Mouse (Mus musculus) neural tube, embryonic 12.5 days (tissue): ENCODE results near the gene Plscr3. TPM values are rescaled to one million over a fixed set of nuclear protein-coding genes. Genes with fewer than 3 reads are reported as not detected.

Experiments used
- ATAC-seq: fragments of 200-750 bp; cut with Nextera tagmentation; 2 replicates; pipeline ENCODE4 v1.8.0; 2017; ENCODE audit warnings: low read depth, mild to moderate bottlenecking, moderate TSS enrichment, moderate library complexity; ENCODE audit not compliant: low FRiP score
- H3K27ac ChIP-seq: fragments of 300-500 bp; sonication (generic); 2 replicates; pipeline ENCODE4 v1.5.1; 2016
- H3K27me3 ChIP-seq: fragments of 300-500 bp; sonication (generic); replicated peaks from 2 replicates; pipeline ENCODE4 v1.6.1; 2016; ENCODE audit warnings: mild to moderate bottlenecking
- H3K36me3 ChIP-seq: fragments of 300-500 bp; sonication (generic); 2 replicates; pipeline ENCODE4 v1.6.1; 2016; ENCODE audit warnings: mild to moderate bottlenecking
- H3K4me1 ChIP-seq: fragments of 300-500 bp; sonication (generic); 2 replicates; pipeline ENCODE4 v1.6.1; 2016
- H3K4me2 ChIP-seq: fragments of 300-500 bp; sonication (generic); replicated peaks from 2 replicates; pipeline ENCODE4 v1.6.1; 2016; ENCODE audit warnings: mild to moderate bottlenecking
- H3K4me3 ChIP-seq: fragments of 300-500 bp; sonication (generic); 2 replicates; pipeline ENCODE4 v1.5.1; 2016
- H3K9ac ChIP-seq: fragments of 300-500 bp; sonication (generic); 2 replicates; pipeline ENCODE4 v1.6.1; 2016; ENCODE audit warnings: mild to moderate bottlenecking
- H3K9me3 ChIP-seq: fragments of 300-500 bp; sonication (generic); 2 replicates; pipeline ENCODE4 v1.6.1; 2016; ENCODE audit warnings: mild to moderate bottlenecking
- WGBS: fragments of 180-500 bp; shearing (Covaris S2); methylation state at CpG from one replicate; pipeline ENCODE4 v1.1.7; 2016; 5-methylcytosine and 5-hydroxymethylcytosine counted together
- polyA plus RNA-seq: library from polyadenylated mRNA; unstranded; fragments of >200 nt; fragmentation: Nextera tagmentation; extraction: Ambion mirVana; gene quantifications from 2 replicates; pipeline ENCODE4 v1.2.1, GENCODE M21; 2016

Gene Plscr3
- polyA plus RNA-seq, 1 experiment from 2014 or later = 69.9 TPM

GRCm38 (mm10) chr11:69804972-69805909 lies 40.9 kb upstream of the Plscr3 start, which contains the start of gene Tmem102:
Gene Tmem102 (minus strand): TSS chr11:69805624.
- WGBS = 4% methylated on average over 29 of the region's 29 CpGs
- H3K4me1 ChIP-seq = peaks cover 49% of the 10 kb centered on the region
- no peaks in the 10 kb centered on the region for H3K36me3 ChIP-seq
- H3K9ac ChIP-seq = no peak within 1 kb of the TSS
- peak within 1 kb of the TSS; percentile 92 for H3K4me2 ChIP-seq
- peaks cover 5% of the 10 kb centered on the region; the same call in 1 of the 2 replicates for H3K9me3 ChIP-seq
- H3K27ac ChIP-seq = no peak within 1 kb of the TSS
- ATAC-seq = no peak
- 0 out of 2 replicates have a peak within 1 kb of the TSS, but pooled peaks have one; percentile 11 for H3K4me3 ChIP-seq
- peaks cover 71% of the 10 kb centered on the region for H3K27me3 ChIP-seq

GRCm38 (mm10) chr11:69806378-69806777 lies 39.8 kb upstream of the Plscr3 start:
- Histone ChIP-seq H3K9me3 (peaks cover 5% of the 10 kb centered on the region; the same call in 1 of the 2 replicates), H3K4me3 (no peak overlapping the region), H3K27me3 (peaks cover 64% of the 10 kb centered on the region), H3K36me3 (no peaks in the 10 kb centered on the region), H3K9ac (no peak overlapping the region), H3K4me1 (peaks cover 38% of the 10 kb centered on the region), H3K4me2 (no peak overlapping the region), H3K27ac (no peak overlapping the region)
- no peak for ATAC-seq
- 81% methylated on average over 4 of the region's 4 CpGs for WGBS

GRCm38 (mm10) chr11:69807641-69808040 lies 38.5 kb upstream of the Plscr3 start:
- H3K9me3 ChIP-seq = peaks cover 5% of the 10 kb centered on the region; the same call in 1 of the 2 replicates
- no peaks in the 10 kb centered on the region for H3K36me3 ChIP-seq
- H3K4me2 ChIP-seq = no peak overlapping the region
- H3K9ac ChIP-seq = no peak overlapping the region
- no peak for ATAC-seq
- peaks cover 51% of the 10 kb centered on the region for H3K27me3 ChIP-seq
- peaks cover 25% of the 10 kb centered on the region for H3K4me1 ChIP-seq
- 90% methylated on average over 2 of the region's 2 CpGs for WGBS
- no peak overlapping the region for H3K4me3 ChIP-seq
- H3K27ac ChIP-seq = no peak overlapping the region

- Histone ChIP-seq H3K4me3 (no peak overlapping the region), H3K9me3 (peaks cover 5% of the 10 kb centered on the region; the same call in 1 of the 2 replicates), H3K4me1 (no peaks in the 10 kb centered on the region), H3K36me3 (no peaks in the 10 kb centered on the region), H3K4me2 (no peak overlapping the region), H3K27ac (no peak overlapping the region), H3K9ac (no peak overlapping the region), H3K27me3 (peaks cover 25% of the 10 kb centered on the region)
- no peak for ATAC-seq
These were observed 35.9 kb upstream of the Plscr3 start for GRCm38 (mm10) chr11:69810280-69810679.

- no peak for ATAC-seq
These were observed 31.0 kb upstream of the Plscr3 start, which contains the start of gene Gm39566 for GRCm38 (mm10) chr11:69815155-69815554. Gene Gm39566 (minus strand): TSS chr11:69815298.

GRCm38 (mm10) chr11:69816520-69816919 lies 29.7 kb upstream of the Plscr3 start:
- Histone ChIP-seq H3K9ac (no peak overlapping the region), H3K9me3 (peaks cover 12% of the 10 kb centered on the region; the same call in 1 of the 2 replicates), H3K4me2 (no peak overlapping the region), H3K27ac (no peak overlapping the region), H3K27me3 (no peaks in the 10 kb centered on the region), H3K36me3 (no peaks in the 10 kb centered on the region), H3K4me1 (no peaks in the 10 kb centered on the region), H3K4me3 (no peak overlapping the region)
- 92% methylated on average over 12 of the region's 12 CpGs for WGBS
- ATAC-seq = no peak

More at GRCm38 (mm10) chr11:69815155-69815554, 31.0 kb upstream of the Plscr3 start, which contains the start of gene Gm39566:
- Histone ChIP-seq H3K9ac (no peak within 1 kb of the TSS), H3K9me3 (peaks cover 12% of the 10 kb centered on the region; the same call in 1 of the 2 replicates), H3K4me3 (no peak within 1 kb of the TSS), H3K4me2 (no peak within 1 kb of the TSS), H3K27ac (no peak within 1 kb of the TSS), H3K27me3 (no peaks in the 10 kb centered on the region), H3K36me3 (no peaks in the 10 kb centered on the region), H3K4me1 (no peaks in the 10 kb centered on the region)
- WGBS = 63% methylated on average over 10 of the region's 10 CpGs

- Histone ChIP-seq H3K4me3 (no peak within 1 kb of the TSS), H3K27me3 (no peaks in the 10 kb centered on the region), H3K9me3 (peaks cover 12% of the 10 kb centered on the region; the same call in 1 of the 2 replicates), H3K4me1 (no peaks in the 10 kb centered on the region), H3K4me2 (no peak within 1 kb of the TSS), H3K36me3 (no peaks in the 10 kb centered on the region), H3K27ac (no peak within 1 kb of the TSS), H3K9ac (no peak within 1 kb of the TSS)
- no peak for ATAC-seq
- 81% methylated on average over 2 of the region's 2 CpGs for WGBS
These were observed 27.8 kb upstream of the Plscr3 start, which contains the start of gene Spem2 for GRCm38 (mm10) chr11:69818365-69818764. Gene Spem2 (minus strand): TSS chr11:69818465.

- Histone ChIP-seq H3K27ac (no peak overlapping the region), H3K9me3 (peaks cover 12% of the 10 kb centered on the region; the same call in 1 of the 2 replicates), H3K4me1 (no peaks in the 10 kb centered on the region), H3K9ac (no peak overlapping the region), H3K4me3 (no peak overlapping the region), H3K27me3 (no peaks in the 10 kb centered on the region), H3K36me3 (peaks cover 2% of the 10 kb centered on the region; the same call in 1 of the 2 replicates), H3K4me2 (no peak overlapping the region)
- no peak for ATAC-seq
- 92% methylated on average over 8 of the region's 8 CpGs for WGBS
These were observed 27.3 kb upstream of the Plscr3 start for GRCm38 (mm10) chr11:69818871-69819270.

- no peaks in the 10 kb centered on the region for H3K27me3 ChIP-seq
- peaks cover 7% of the 10 kb centered on the region; the same call in 1 of the 2 replicates for H3K9me3 ChIP-seq
- H3K36me3 ChIP-seq = peaks cover 32% of the 10 kb centered on the region
- no peak within 1 kb of the TSS for H3K9ac ChIP-seq
- H3K4me3 ChIP-seq = no peak within 1 kb of the TSS
- no peaks in the 10 kb centered on the region for H3K4me1 ChIP-seq
- H3K4me2 ChIP-seq = no peak within 1 kb of the TSS
- H3K27ac ChIP-seq = no peak within 1 kb of the TSS
- WGBS = 91% methylated on average over 3 of the region's 3 CpGs
- ATAC-seq = no peak
These were observed 24.1 kb upstream of the Plscr3 start, which contains the start of gene Spem1 for GRCm38 (mm10) chr11:69822080-69822479. Gene Spem1 (minus strand): TSS chr11:69822180.

- peaks cover 46% of the 10 kb centered on the region for H3K36me3 ChIP-seq
- no peaks in the 10 kb centered on the region for H3K4me1 ChIP-seq
- no peak overlapping the region for H3K4me3 ChIP-seq
- no peak for ATAC-seq
- no peak overlapping the region for H3K4me2 ChIP-seq
- no peaks in the 10 kb centered on the region for H3K9me3 ChIP-seq
- no peak overlapping the region for H3K9ac ChIP-seq
- 72% methylated on average over 2 of the region's 2 CpGs for WGBS
- H3K27ac ChIP-seq = no peak overlapping the region
- no peaks in the 10 kb centered on the region for H3K27me3 ChIP-seq
These were observed 22.7 kb upstream of the Plscr3 start for GRCm38 (mm10) chr11:69823456-69823855.

- peaks cover 7% of the 10 kb centered on the region for H3K27me3 ChIP-seq
- H3K36me3 ChIP-seq = peaks cover 86% of the 10 kb centered on the region
- no peak overlapping the region for H3K27ac ChIP-seq
- H3K9me3 ChIP-seq = no peaks in the 10 kb centered on the region
- no peak overlapping the region for H3K4me3 ChIP-seq
- ATAC-seq = no peak
- no peak overlapping the region for H3K9ac ChIP-seq
- H3K4me2 ChIP-seq = no peak overlapping the region
- peaks cover 15% of the 10 kb centered on the region for H3K4me1 ChIP-seq
- 65% methylated on average over 5 of the region's 5 CpGs for WGBS
These were observed 17.3 kb upstream of the Plscr3 start for GRCm38 (mm10) chr11:69828832-69829231.

- no peak for ATAC-seq
- Histone ChIP-seq H3K36me3 (peaks cover 42% of the 10 kb centered on the region), H3K4me2 (peak overlapping the region; percentile 90), H3K27me3 (peaks cover 7% of the 10 kb centered on the region), H3K27ac (no peak overlapping the region), H3K9me3 (no peaks in the 10 kb centered on the region), H3K4me3 (peak overlapping the region; percentile 84), H3K4me1 (peaks cover 46% of the 10 kb centered on the region), H3K9ac (peak overlapping the region; percentile 91)
- 54% methylated on average over 8 of the region's 8 CpGs for WGBS
These were observed 12.6 kb upstream of the Plscr3 start for GRCm38 (mm10) chr11:69833554-69833953.
